Mouse (Mus musculus) urinary bladder, adult 2 months (tissue): ENCODE measurements at regions not wholly inside any gene's neighbourhood (a gene's known extent, or its start where the extent isn't known, plus 50 kb on each side); places are given as distances from the start of the nearest gene placed in this dataset.

Source experiments
- DNase-seq: peaks from one replicate; pipeline ENCODE4 v3.0.0; 2022; ENCODE audit warnings: low spot score

DNA sequence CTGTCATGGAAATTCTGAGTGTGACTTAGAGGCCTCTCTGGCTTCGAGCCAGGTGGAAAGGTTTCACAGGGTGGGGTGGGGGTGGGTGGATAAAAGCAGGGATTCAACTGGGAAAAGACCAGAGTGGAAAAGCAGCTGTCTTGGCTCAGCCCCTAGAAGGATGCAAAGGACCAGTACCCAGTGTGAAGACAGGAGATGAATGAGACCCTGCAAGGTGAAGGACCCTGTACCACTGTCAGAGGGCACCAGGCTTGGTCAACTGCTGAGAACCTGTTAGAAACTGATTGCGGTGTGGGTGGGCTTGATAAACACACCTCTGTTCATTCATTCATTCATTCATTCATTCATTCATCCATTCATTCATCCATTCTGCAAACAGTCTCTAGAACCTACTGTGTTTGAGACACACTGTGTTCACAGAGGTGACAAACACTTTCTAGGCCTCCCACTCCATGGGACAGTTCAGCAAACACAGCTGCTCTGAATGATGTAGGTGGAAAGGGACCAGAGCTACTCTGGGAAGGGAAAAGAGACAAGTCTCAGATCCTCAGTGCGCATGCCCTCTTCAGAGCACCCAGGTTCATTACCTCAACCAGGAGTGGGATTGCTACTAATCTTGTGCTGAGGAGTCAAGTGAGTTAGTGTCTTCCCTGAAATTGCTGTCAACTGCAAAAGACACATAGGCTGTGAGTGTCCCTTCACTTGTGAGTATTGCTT lies 100.4 kb upstream of the Sesn3 start:
- DNase-seq = no peak

DNA sequence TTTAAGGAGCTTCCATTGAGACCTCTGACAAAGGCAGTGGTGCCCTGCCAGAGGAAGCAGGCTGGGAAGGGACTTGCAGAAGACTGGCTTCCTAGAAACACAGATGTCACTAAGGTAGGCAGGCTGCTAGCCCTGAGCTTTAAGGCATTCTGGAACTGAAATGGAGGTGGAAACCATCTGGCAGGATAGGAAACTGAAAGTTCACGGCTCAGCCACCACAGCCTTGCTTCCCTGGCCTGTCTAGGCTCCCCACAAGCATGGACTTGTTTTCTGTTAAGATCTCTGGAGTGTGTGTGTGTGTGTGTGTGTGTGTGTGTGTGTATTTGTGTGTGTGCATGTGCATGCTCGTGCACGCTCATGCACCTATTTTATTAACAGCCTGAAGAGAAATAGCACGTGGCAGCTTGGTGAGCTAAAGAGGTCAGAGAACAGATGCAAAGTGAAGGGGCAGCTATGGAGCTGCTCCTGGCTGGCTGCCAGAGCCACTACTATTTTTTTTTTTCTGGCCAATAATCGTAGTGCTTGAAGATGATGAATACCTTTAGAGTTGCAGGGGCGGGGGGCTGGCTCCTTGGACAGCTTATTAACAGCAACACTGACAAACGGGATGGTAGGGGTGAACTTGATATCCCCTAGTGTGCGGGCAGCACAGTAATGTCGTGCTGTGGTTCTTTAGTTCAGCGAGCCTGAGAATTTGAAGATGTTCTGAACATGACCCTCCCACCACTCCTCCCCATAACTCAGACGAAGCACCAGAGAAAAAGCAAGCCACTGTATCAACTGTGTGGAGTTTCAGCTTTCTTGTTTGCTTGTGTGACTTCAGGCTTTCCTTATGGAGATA lies 99.6 kb upstream of the Sesn3 start:
- DNase-seq = no peak

DNA sequence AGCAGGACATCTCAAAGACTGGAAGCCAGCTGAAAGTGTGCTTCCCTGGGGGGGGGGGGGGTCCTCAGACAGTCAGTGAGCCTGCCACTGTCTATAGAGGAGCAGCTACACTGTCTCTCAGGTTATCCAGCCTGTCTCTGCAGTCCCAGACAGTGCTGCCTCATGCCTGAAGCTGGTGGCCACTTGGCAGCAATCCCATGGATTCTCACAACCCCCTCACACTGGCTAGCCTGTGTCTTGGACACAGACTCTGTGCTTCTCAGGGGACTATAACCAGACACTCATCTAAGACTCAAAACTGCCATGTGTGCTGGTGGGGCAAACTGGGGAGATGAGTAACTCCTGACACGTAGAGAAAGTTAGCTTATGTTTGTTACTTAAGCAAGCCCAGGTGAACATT lies 95.1 kb upstream of the Sesn3 start:
- DNase-seq = no peak

DNA sequence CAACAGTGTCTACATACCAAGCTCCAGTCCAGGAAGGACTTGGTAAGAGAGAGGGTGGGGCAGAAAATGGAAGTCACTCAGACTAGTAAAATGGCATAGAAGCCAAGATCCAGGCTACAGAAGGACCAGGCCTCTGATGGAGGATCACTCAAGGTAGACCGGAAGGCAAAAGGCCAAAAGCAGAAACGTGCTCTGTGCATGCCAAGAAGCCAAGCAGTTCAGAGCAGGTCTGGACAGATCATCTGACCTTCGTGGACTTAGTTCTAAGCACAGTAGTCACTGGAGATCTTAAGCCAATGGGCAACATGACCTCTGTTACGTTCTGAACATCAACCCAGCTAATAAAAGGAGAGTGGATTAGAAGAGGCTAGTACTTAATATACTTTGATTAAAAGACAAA lies 90.6 kb upstream of the Sesn3 start:
- DNase-seq = no peak

DNA sequence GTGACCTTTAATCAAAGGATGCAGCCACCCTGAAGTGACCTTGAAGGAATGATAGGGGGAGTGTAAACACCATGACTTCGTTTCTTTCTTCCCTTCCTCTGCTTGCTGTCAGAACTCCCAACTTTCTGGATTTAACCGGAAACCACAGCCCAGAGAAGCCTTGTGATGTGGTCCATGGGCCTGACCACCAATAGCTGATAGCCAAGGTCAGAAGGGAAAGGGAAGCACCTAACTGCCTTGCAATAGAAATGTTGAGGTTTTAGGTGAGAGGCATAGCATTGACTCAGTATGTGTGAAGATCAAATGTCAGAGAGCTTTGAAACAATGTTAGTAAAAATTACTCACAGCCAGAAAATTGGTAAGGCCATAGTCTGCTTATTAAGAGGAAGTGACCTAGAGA lies 89.2 kb upstream of the Sesn3 start:
- no peak for DNase-seq

DNA sequence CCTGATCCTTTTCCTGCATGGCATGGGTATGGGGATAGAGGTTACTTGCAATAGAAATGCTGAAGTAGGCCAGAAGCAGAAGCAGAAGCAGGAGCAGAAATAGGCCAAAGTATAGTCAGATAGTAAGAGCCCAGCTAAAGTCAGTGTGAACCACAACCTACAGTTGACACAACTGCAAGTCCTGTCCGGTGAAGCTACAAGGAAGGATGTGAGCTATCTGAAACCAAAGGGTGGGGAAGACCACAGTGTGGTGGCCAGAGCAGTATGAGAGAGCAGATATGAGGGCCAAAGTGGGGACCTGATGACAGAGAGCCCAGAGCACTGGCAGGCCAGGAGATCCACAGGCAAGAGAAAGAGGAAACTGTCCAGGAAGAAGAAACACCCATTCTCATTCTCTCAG lies 87.1 kb upstream of the Sesn3 start:
- DNase-seq = no peak

DNA sequence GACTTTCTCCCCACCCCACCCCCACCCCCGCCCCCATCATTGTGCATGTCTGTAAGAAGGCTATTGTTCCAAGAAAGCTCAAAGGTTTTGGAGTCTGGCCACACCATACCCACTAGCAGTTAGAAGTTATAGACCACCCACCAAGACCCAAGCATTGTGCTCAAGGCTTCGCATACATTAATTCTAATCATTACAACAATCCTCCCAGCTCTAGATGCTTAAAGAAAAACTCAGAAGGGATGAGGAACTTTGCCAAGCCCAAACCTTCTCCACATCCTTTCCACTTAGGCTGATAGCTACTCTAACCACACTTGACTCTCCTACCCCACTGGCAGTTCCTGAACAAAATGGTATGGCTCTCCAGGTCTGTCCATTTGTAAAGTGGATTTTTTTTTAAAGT lies 86.4 kb upstream of the Sesn3 start:
- DNase-seq = no peak

DNA sequence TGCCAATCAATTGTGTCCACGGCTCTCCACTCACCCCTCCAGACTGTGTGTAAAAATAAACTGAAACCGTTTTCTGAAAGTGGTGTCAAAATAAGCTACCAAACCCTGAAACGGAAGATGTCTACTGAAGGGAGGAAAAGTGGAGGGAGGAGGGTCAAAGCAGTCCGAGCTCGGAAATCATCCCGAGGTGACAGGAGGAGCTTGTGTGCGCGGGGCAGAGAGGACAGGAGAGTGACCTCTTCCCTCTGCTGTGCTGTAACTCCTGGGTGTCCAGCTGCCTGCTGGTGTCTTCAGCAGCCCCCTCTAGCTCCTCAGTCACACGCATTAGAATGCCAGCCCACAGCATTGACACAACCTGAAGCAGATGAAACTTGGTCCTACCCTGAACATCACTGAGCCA lies 84.2 kb upstream of the Sesn3 start:
- no peak for DNase-seq

DNA sequence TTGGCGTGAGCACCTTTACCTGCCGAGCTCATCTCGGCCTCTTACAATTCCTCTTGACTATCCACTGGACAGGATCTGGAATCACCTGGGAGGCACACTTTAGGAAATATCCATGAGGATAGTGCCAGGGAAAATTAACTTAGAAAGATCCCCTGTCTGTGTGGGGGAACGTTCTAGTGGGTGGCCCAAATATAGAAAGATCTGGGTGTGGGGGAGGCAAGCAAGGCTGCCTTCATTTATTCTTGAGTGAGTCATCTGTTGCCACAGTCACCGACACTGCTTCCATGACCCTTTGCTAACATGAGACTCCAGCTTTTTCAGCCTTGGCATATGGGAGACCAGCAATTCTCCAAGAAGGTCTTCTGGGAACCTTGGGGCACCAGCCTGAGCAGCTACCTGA lies 80.1 kb upstream of the Sesn3 start:
- no peak for DNase-seq

DNA sequence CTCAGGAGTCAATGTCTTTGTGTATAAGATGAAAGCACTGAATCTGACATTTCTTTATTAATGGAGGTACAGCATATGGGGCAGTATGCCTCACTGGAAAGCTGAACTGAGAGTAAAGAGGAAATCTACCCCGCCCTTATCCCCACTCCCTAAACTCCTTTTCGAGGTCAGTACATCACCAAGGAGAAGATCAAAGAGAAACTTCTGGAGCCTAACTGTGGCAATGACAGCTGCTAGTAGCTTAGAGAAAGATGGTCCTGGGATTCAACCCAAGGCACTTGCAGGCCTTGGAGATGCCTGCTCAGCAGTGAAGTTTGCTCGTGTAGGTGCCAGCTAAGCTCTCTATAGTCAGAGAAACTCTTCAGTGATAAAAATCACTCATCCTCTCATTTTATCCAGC lies 75.8 kb upstream of the Sesn3 start:
- no peak for DNase-seq

DNA sequence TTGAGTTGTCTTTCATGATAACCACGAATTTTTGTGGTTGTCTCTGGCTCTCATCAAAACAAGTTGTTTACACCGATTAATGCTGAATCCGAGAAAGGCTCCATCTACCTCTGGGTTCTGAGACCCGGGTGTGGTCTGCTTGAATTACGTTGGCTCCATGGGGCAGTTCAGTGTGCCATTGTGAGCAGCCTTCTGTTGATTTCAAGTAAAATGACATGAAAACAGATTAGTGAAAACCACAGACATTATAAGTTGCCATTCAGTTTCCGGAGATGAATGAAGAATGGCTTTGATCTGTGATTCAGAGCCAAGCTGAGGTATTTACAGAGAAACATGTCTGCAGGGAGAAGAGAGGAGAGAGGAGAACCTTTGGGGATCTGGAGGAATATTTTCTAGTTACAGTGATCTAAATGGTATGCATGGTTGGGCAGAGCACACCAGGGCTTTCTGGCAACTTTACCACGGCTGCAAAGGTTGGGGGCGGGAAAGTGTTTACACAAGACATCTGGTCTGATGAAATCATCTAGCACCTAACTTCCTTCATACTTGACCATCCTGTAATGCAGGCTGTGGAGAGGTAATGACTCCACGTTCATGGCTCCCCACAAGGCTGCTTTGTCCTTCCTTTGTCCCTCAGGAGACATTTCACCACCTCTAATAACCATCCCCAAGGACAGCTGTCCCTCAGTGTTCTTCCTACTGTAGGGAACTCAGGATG lies 74.7 kb upstream of the Sesn3 start:
- DNase-seq = no peak

DNA sequence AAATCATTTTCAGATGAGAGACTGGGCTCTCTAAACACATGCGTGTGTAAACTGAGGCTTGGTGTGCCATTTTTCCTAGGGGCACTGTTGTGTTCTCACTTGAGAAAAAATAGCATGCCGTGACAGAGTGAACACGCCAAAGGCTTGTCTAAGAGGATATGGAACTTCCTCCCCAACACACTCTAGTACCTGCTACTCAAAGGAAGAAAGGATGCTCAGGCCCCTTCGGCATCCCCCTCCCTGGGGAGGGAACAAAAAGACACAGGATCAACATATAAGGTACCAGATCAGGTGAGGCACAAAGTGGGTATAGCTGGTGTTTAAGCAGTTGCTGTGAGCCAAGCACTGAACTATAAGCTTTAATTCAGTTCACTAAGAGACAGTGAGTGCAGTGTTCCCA lies 74.0 kb upstream of the Sesn3 start:
- DNase-seq = no peak

DNA sequence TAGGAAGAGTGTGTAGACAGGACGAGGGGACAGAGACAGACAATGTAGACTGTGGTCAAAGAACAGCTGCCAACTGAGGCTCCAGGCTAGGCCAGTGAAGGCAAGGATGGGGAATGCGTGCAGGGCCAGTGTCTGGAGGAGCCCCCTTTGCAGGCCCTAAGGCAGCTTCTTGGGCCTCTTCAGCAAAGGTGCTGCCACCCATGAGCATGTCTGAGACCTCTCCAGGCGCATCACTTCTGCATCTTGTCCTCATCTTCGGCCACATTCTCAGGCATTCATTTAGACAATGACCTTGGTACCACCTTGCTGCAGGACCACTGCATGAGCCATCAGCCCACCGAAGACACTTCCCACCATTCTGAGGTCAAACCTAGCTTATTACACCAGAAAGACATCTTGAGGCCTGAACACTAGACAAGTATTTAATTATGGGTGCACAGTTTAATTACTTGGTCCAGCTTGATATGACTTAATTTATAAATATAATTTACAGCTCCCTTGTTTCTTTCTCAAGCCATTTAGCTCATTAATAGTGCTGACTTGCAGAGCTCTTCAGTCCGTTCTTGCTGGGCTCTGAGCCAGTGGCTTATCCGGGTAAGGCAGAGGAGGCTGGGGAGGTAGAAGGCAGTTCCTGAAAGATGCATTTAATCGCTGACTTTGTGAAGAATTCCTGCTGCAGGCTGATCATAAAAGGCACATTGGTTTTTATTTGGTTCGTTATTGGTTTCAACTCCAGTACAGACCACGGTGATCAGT lies 72.1 kb upstream of the Sesn3 start:
- no peak for DNase-seq

DNA sequence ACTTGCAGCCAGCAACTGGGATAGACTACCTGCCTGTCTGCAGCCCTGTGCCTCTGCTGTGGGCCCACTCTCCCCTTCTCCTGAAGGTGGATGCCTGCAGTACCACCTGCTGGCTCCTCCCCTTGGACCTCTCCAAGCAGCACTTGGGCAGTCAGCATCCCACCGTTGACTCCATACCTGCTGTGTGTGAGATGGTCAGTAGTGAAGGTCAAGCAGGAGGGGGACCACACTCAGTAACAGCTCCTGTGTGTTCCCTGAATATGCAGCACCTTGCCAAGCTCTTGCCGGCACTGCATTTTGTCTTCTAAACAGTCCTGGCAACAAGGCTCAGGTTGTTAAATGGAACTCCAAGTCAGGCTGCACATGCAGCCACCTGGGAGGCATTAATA lies 71.6 kb upstream of the Sesn3 start:
- DNase-seq = no peak

DNA sequence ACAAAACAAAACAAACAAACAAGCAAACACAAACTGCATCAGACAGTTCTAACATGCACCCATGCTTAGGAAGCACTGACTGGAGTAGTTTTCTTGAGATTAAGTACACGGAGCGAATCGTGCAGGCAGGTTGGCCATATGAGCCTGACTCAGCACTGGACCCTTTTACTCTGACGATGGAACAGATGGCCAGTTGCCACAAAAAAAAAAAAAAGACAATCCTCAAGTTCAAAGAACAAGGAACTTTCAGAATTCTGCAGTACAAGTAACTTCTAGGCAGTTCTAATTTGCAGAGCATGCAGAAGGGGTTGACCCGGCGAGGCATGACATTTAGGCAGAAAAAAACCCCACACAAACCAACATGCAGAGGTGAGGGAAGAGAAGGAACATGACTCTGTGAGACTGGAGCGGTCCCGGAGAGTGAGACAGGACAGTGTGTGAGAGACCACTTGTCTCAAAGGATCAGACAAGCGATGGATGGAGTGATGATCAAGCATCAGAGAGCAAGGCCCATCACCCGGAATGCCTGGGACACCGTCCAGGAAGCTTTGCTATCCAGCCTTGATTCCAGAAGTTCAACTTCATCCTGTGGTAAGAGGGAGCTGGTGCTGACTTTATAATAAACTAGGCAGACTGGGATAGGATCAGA lies 71.0 kb upstream of the Sesn3 start:
- no peak for DNase-seq

DNA sequence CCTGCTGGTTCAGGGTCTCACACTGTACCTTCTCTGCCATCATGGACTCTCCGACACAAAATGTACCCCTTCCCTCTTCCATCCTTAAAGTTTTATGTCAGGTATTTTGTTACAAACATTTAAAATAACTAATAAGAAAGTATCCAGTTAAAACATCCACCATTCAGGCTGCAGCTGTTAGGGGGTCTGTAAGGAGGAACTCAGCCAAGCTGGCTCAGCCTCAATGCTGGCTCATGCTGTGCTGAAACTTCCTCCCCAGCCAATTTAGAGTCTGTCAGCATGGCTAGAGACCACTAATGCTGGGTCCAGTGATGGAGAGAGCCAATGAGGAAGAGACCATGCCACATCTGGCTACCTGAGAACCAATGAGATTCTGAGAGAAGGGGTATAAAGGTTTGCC lies 70.0 kb upstream of the Sesn3 start:
- no peak for DNase-seq

DNA sequence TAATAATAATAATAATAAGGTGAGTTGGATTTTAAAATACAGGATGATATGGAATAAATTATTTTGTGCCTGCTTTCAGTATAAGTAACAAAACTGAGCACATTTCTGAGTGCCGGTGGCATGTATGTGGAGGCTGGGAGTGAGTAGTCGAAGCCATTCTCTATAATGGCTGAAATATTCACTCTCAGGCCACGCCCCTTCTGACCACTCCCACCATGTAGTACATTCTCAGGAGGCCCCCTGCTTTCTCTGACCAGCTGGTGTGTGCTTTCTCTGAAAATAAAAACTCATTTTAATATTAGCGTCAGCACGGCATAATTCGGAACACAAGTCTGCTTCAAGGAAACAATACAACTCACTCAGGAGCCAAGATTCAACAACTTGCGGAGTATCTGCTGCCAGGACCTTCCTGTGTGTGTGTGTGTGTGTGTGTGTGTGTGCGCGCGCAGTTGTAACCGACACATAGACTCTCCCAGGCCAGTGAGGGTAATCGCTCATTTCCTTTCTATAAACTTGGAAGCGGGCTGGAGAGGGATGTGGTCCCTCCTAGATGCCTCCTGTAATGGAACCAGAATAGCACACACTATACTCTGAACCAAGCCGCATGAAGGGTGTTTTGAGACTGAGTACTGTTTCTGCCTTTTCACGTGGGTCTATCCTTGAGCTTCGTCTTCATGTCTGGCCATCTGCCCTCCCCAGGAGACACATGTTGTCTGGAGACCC lies 67.9 kb upstream of the Sesn3 start:
- DNase-seq = no peak

DNA sequence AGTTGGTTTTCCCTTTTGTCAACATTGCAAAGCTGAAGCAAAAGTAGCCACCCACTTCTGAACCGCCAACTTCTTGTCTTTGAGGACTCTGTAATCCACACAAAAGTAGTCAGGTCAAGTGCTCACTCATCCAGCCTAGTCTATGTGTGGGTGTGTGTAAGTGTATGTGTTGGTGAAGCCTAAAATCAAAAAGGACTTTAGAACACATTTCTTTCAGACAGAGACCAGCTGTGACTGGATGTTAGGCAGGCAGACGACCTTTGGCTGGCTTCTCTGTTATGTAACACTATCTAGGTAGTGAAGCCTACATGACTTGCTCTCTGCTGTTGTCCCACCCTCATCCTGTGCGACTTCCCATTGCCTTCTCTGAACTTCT lies 67.3 kb upstream of the Sesn3 start:
- DNase-seq = no peak

DNA sequence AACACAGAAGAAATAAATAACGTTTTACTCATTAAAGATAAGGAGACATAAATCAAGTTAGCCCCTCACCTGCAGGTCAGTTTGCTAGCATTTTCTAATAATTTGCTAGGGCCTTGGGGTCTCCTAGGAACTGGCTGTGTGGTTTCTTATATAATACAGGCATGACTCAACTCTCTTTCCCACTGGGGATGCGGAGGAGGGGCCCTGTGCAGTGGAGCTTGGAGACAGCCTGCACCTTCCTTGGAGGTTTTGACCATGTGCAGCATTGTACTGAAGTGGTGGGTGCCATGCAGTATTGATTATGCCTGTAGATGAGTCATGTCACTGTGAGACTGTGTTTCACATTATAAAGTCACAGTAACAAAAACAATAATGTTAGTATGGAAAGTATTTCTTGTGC lies 61.6 kb upstream of the Sesn3 start:
- DNase-seq = no peak

DNA sequence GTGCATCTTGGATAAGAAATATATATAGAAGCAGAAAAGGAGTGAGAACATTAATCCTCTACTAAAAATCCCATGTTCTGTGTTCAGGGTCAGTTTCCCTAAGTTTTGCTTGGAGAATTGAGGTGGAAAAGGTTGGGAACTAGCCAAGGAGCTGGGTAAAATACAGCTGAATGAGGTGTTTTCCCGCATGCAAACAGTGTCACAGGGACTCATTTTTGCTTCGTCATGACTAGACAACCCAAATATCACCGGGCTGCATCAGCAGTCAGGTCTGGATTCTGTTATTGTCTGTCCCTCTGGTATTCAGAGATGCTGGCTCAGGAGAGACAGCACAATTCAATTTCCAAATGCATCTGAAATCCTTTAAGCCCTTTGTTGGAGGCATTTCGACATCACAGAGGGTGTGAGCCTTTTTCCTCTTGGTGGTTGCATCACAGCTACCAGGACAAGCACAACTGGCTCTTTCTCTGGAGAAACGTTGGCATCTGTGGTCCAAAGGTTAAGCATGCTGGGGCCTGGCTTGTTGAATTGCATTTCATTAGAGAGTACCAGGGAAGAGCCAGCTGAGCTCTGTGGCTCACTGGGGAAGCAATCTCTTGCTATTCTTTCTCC lies 59.6 kb upstream of the Sesn3 start:
- DNase-seq = no peak

DNA sequence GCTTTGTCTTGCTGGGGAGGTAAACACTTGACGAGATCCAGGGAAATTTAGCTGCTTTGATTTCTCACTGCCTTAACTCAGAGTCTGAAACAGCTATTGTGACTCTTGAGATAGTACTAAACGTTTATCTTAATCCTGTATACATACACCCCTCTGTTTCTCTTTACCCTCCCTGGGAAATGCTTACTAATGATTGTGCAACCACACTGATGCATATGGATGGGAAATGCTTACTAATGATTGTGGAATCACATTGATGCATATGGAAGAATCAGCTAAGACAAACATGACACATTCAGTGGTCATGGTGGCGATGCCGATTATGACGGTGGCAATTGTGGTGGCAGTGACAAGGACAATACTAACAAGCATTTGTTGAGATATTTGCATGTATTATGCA lies 58.9 kb upstream of the Sesn3 start:
- DNase-seq = no peak
